In the genomic region with DNA sequence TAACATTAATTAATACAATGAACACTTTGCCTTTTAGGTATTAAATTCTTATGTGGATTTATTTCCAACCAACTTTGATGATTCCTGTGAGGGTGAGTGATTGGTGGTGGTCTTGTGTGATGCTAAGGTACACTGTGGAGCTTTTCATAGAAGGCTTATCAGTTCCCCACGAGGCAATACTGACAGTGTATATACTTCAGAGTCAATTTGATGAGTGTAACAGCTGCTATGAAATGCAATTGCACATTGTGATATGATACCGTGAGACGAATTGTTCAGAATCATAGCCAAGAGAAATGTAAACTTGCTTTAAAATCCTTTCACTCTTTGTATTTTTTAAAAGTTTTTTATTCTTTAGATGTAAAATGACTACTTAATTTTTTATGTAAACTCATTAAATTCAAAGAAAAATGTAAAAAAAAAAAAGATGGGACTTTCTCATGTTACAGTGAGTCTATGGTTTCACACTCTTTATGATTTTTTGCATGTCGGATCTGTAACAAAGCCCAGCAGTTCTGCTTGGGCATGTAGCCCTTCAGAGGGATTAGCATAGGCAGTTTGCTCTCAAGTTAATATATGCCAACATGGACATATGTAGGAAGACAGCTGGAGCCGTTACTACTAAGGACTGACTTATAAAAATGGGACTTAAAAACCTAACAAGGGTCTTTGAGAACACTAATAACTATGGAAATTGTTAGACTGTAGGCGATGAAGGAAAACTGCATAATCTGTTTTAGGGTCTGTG, we compare ENCODE assay signal across 2 mouse cellular contexts.
A peak's percentile ranks its signal among the peaks of the same experiment; 100 is the strongest.
TF ChIP-seq lines count a peak whose summit lies in the region.

No protein-coding gene starts in this region.

TF ChIP-seq in C2C12, 6 proteins besides CTCF, POLR2A, EP300 and RAD21:
- TF ChIP-seq MYOG (IDR thresholded peaks at IDR 0.05; ENCODE audit: control insufficient read depth, extremely low read depth, insufficient read length) (no peak), MAX (IDR thresholded peaks at IDR 0.05) (no peak), USF1 (IDR thresholded peaks at IDR 0.05; ENCODE audit: low read depth) (no peak), FOSL1 (IDR thresholded peaks at IDR 0.05; ENCODE audit: insufficient read depth, low read length, poor library complexity, severe bottlenecking) (no peak), CEBPB (IDR thresholded peaks at IDR 0.05; ENCODE audit: low read depth) (no peak), MYOD1 (IDR thresholded peaks at IDR 0.05; ENCODE audit: control insufficient read depth, insufficient read length, low read depth) (peak; percentile 7)

TF ChIP-seq in myocyte, 11 proteins besides CTCF, POLR2A, EP300 and RAD21:
- TF ChIP-seq SRF (IDR thresholded peaks at IDR 0.05; ENCODE audit: control insufficient read depth, insufficient read length, low read depth): no peak
- TF ChIP-seq REST (IDR thresholded peaks at IDR 0.05; ENCODE audit: insufficient read depth, insufficient read length): no peak
- TF ChIP-seq E2F4 (IDR thresholded peaks at IDR 0.05; ENCODE audit: insufficient read depth): no peak
- TF ChIP-seq MYOD1 (IDR thresholded peaks at IDR 0.05; ENCODE audit: control insufficient read depth in 1 of 3, insufficient read length in 2 of 3, low read depth in 2 of 3): peak in 2 of 3 experiments; percentile 40 to 47
- TF ChIP-seq MAX (IDR thresholded peaks at IDR 0.05; ENCODE audit: low read depth): no peak
- TF ChIP-seq CEBPB (IDR thresholded peaks at IDR 0.05; ENCODE audit: insufficient read depth, poor library complexity, severe bottlenecking): no peak
TF ChIP-seq in myocyte: peak in this region for 1.
